Mouse (Mus musculus): ENCODE results near the gene Adora2a.

DNA sequence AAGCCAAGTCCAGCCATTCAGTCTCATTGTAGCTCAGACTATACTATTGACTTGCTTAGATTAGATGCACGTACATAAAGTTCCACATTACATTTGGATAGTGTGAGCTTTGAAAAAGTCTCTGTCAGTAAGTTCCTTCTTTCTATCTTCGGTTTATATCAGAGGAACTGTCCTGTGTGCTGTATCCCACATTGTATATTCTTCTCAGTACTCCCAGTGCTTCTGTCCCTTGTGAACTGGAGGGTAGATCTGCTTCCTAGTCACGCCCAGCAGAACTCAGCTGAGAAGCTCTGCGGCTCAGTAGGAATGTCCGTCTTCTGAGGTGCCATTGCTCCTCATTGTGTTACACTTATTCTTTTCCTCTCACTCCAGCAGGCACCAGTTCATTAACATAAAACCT is 18.1 kb upstream of the Adora2a start:
- no peak for TF ChIP-seq CTCF (IDR thresholded peaks at IDR 0.05)
- no peak for TF ChIP-seq POLR2A (IDR thresholded peaks at IDR 0.05; ENCODE audit: insufficient read depth, low read depth, low read length)

Data from heart, adult 2 months (tissue).